Mouse (Mus musculus) spleen, postnatal 36 days (tissue): Measurements from ENCODE around the gene Mybph.

Source experiments
- DNase-seq, 2 experiments: peaks; one replicate each; pipeline ENCODE4 v3.0.0; 2022; ENCODE audit warnings: low spot score in 2 of 2, mixed read lengths in 1 of 2

Mybph gene

DNA sequence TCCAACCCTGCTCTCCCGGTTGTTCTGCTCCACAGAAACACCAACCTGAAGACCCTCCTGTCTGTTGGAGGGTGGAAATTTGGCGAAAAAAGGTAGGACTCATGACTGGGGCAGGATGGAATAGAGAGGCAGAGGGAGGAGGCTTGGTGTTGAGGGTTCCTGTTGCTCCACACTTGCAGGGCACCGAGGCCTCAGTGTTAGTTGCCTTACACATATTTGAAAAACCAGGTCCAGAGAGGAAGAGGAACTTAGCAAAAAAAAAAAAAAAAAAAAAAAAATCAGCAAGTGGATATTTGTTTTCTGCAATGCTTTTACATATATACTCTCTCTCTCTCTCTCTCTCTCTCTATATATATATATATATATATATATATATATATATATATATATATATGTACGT lies 9.2 kb upstream of the Mybph start:
- DNase-seq = no peak

DNA sequence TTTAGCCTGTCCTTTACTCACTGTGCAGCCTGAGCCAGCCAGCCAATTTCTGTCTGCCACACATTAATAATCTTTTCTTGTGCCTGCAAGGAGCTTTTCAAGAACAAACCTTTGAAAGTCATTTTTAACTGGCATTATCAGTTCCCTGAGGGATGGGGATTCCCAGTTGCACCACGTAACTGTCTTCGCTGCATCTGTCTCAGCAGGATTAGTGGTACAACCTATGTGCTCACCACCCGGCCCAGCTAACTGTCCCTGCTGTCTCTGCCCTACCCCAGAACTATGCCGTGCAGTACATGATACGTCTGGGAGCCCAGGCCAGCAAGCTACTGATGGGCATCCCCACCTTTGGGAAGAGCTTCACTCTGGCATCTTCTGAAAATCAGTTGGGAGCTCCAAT lies 5.0 kb upstream of the Mybph start:
- no peak for DNase-seq

DNA sequence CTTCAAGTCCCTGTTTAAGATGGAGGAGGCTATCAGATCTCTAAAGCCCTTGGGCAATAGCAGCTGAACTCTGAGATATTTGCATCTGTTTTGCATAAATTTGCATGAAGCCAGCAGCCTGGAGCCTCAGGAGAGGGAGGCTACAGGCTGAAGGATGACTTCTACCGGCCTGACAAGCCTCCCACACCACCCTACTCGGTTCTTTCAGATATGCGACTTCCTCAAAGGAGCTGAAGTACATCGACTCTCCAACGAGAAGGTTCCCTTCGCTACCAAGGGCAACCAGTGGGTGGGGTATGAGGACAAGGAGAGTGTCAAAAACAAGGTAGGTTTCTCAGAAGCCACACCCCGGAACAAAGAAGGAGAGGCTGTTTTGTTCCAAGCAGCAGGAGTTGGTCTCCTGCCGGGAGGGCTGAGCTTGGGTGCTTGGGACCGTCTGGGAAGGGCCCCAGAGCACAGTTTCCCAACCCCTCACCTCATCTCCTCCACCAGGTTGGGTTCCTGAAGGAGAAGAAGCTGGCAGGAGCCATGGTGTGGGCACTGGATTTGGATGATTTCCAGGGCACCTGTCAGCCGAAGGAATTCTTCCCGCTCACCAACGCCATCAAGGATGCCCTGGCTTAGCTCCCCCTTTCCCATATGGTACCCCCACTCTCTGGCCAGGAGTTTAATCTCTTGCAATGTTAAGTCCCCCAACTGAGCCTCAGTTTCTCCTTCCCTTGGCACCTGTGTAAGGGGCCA lies 4.1 kb upstream of the Mybph start:
- DNase-seq = peak; percentile 11 to 29

DNA sequence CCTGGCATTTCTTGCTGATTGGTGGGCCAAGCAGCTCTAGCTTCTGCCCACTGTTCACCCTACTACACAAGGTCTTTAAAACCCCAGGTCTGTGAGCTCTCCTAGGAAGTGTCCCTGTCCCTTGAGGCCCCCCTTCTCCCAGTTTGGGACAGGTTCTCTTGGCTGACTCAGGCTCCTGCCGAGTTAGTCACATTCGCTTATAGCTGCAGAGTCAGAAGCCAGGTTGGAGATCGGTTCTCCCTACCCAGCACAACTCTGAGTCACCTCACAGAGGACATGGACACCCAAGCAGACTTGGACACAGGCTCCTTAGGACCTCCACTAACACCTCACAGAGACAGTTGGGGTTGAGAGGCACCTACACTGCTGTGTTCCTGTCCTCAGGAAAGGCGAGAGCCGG lies 2.1 kb upstream of the Mybph start:
- DNase-seq = no peak

DNA sequence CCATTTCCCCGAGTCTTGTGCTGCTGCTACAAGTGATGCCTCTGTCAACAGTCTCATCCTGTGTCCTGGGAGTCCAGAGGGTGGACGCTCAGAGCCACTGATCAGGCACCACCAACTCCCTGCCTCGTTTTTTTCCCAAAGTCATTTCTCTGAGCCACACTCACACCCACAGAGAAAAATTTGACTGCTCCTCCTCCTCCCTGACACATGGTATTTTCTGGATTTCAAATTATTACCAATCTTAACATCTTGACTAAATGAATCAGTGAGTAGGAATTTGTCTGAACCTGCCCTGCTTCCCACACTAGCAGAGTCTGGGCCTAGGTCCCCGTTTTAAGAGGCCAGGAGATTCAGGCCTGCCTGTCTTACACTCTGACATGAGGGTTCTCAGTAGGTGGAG lies 1.2 kb upstream of the Mybph start:
- DNase-seq = no peak

DNA sequence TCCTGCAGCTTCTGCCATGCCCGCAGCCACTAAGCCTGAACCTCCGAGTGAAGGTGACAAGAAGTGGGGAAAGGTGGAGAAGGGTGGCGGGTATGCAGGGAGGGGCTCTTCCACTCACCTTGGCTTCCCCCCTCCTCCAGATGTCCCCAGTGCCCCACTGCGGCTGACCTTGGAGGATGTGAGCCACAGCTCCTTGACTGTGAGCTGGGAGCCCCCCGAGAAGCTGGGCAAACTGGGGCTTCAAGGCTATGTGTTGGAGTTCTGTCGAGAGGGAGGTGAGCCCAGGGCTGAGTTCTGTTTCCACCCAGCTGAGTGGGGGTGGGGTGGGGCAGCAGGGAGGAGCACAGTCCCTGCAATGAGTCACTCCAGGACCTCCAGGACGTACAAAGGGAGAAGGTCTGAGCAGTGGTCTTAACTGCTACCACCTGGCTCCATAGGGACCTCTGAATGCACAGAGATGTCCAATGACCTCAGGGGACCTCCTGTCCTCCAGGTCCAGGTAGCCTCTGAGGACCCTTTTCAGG lies 488 bp downstream of the Mybph start:
- no peak for DNase-seq

DNA sequence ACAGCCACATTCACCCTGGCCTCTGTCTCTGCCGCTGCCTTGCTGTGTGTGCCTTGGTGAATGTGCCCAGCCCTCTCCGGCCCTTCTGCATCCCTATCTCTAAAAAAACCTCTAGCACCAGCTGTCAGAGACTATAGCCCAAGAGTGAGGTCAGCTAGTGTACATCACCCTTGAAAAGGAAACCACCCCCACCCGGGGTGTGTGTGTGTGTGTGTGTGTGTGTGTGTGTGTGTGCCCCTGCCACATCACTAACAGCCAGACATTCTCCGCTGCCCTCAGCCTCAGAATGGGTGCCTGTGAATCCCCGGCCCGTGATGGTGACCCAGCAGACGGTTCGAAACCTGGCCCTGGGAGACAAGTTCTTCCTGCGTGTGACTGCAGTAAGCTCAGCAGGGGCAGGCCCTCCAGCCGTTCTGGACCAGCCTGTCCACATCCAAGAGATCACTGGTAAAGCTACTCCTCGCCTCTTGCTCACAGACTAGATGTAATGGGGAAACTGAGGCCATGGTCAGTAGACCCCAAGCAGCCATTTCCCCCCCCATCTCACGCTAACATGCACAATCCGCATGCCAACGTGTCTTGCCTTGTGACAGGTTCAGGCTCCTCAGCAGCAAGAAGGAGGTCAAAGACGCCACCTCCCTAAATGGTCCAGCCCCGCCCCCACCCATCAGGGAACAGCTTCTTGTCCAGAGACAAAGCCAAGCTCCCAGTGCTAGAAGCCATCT lies 1.2 kb downstream of the Mybph start:
- DNase-seq = no peak

DNA sequence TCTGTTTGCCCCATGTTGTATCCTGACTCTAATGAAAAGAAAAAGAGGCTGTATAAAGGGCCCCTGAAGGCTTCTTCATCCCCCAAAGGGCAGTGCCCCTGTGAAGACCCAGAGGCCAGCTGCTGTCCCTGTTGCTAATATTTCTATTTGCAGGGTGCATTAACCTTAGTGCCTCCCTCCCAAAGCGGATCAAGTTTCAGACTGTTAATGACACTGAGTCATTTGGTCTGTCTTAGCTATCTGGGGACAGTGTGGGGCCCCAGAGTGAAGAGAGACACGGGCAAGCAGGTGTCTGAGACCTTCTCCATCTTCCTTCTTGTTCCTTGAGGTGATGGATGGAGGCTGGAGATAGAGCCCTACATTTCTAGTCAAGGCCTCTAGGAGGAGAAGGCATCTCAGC lies 1.9 kb downstream of the Mybph start:
- no peak for DNase-seq

DNA sequence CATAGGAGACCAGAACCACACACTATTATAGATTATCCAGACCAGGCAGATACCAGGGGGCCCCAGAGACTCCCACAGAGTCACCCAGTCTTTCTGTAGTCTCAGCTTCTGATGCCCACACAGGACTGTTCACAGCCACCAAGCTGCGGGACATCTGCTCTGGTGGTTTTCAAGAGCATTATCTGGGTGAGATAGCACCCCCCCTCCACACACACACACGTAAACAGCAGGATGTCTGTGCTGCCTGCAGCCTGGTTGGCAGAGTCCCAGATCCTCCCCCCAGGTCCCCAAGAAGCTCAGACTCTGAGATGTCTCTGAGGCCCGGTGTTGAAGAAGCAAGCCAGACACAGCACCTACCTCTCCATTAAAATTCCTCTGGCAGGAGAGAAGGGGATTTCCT lies 2.3 kb downstream of the Mybph start:
- DNase-seq = no peak

DNA sequence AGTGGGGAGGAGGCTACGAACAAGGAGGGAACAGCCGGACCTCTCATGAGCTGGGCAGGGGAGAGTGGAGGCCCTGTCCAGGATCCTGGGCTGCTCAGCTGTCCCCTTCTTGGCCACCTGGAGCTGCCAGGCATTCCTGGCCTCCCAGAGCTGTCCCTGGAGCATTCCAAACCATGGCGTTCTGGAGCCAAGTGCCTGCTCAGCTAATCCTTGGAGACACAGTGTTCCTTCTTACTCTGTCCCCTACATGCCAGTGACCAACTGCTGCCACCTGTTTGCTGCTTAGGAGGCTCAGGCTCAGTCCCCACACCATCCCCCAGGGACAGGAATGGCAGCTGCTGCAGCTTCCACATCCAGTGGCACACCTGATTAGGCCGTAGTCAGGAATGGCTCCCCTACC lies 2.7 kb downstream of the Mybph start:
- no peak for DNase-seq

DNA sequence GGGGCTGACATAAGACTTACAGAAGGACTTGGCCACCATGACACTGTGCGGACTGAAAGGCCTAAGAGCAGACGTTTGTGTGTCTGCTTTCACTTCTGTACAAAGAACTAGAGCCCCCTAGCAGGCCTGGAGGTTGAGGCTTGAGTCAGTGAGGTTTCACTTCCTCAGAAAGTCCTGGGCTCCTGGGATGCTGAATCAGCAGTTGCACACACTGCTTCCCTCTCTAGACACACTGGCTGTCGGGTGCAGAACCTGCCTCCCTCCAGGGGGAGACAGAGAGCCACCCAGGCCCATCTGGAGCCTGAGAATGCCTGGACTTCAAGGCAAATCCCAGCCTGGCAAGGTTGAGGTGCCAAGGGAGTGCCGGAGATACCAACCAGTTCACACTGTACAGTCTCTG lies 3.1 kb downstream of the Mybph start:
- peak; percentile 86 to 88 for DNase-seq

DNA sequence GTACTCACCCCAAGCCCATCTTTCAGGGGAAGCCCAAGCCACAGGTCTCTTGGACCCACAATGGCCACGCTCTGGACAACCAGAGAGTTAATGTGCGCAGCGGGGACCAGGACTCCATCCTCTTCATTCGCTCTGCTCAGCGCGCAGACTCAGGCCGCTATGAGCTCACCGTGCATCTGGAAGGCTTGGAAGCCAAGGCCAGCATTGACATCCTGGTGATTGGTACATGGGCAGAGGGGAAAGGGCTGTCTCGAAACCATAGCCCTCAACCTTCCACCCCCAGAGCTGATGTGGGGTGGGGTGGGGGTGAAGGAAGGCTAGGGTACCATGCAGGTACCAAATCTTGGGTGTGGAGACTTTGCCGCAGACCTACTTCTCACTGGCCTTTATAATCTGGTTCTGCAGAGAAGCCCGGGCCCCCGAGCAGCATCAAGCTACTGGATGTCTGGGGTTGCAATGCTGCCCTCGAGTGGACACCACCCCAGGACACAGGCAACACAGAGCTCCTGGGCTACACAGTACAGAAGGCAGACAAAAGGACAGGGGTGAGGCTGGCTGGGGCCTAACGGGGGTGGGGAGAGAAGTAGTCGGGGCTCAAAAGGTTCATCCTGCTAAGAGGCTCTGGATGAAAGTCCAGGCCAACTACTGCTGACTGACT lies 4.2 kb downstream of the Mybph start:
- no peak for DNase-seq

DNA sequence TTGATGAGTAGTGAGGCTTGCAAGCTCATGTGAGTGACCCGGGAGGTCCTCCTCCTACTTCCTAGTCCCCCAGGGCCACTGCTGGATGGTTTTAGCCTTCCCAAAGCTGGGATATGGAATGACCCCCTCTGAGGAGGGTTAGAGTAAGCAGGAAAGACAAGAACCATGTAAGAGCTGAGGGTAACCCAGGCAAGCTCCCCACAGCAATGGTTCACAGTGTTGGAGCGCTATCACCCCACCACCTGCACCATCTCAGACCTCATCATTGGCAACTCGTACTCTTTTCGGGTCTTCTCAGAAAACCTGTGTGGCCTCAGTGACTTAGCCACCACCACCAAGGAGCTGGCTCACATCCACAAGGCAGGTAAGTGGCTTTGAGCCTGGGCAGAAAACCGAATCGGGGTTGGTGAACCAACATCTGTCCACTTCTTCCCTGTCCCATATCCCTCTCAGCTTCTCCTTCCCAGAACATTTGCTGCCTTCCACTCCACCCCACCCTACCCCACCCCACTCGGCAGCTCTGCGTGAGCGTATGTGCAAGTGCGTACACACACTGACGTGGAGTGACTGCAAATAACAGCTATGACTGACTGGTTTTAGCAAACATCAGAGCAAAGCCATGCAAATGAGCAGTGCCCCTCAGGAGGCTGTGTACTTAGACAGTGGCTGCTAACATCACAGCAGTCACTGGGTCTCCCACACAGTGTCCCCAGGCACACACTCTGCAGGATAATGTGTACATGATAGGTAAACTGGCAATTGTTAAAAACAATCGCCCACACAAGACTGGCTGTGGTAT lies 5.1 kb downstream of the Mybph start:
- no peak for DNase-seq

DNA sequence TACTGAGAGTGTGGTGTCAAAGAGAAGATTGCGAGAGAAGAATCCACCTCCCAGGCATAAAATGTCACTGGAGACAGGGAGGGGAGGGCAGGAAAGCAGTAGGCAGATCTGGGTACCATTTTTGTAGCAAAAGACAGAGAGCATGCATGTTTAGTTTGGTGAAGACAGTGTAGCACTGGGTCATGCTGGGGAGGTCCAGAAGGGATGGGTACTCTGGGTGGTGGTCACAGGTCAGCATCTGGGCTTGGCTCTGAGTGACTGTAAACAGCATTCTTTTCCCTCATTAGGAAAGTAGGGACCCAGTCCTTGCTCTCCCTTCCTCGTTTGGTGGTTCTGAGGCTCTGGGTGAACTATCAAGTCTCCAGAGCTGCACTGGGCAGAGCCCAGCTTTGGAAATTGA lies 7.2 kb downstream of the Mybph start:
- DNase-seq = no peak

DNA sequence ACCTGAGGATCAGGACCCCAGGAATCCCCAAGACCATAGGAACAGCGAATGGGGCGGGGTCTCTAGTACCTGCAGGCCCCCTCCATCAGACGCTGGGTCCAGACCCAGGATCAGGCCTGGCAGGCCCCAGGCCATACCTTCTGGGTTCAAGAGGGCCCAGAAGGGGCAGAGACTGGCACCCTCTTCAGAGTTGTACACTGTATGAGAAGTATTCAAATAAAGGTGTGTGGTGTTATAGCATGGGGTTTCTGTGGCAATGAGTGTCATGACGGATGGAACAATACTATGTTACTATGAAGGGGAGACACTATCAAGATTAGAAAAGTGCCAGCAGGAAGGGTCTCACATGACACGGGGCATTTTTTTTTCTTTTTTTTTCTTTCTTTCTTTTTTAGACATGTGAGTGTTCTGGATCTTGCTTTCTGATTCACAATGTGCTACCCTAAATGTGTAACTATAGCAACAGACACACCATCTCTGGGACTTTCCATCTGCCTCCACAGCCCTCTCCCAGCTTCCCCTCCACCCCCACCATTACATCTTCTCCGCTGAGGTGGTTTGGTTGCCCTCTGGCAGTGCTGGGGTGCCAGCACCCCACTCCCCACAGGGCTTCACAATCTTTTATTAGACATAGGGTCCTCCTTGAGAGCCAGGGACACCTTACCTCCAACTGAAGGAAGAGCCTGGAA lies 7.9 kb downstream of the Mybph start:
- DNase-seq = no peak

DNA sequence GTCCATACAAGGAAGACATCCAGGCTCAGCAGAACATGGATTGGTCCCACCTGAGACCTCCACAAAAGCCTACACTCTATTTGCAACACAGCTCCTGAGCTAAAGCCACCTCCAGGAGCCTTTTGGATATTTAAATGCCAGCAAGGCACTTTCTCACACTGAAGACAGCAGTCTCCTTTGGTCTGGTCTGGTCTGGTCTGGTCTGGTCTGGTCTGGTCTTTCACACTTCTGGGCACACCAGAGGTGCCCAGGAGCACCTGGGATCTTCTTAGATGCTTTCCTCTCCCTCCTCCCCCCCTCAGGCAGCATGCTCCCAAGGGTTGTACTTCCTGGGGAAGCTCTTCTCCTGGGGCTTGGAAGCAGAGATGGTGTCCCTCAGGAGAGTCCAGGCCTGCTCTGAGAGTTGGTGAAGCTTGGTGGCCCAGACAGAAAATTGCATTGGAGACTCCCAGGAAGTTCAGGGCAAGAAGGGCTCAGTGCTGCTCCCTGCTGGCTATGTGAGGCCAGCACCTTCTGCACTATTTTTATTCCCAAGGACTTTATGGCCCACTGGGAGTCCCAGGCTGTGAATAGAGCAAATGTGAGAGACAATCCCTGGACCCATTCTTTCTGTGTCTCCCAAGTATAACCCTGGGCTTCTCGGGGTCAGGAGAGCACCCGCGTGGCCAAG lies 8.6 kb downstream of the Mybph start:
- peak in 1 of 2 experiments; percentile 8 for DNase-seq

DNA sequence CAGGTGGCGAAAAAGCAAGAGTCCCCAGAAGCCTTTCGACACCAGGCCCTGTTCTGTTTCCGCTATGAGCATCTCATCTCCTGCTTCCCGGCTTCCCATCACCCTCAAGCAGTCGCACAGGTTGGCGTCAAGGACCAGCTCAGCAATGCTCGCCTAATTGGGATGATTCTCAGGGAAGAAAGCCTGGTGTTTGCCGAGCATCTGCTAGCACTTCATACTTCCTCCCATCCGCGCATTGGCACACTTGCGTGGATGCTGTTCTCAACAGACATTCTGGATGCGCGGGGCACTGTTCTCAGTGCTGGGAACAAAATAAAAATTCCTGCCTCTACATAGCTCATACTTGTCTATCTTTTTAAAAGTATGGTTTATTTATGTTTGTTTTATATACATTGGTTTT lies 11.0 kb downstream of the Mybph start:
- DNase-seq = no peak

DNA sequence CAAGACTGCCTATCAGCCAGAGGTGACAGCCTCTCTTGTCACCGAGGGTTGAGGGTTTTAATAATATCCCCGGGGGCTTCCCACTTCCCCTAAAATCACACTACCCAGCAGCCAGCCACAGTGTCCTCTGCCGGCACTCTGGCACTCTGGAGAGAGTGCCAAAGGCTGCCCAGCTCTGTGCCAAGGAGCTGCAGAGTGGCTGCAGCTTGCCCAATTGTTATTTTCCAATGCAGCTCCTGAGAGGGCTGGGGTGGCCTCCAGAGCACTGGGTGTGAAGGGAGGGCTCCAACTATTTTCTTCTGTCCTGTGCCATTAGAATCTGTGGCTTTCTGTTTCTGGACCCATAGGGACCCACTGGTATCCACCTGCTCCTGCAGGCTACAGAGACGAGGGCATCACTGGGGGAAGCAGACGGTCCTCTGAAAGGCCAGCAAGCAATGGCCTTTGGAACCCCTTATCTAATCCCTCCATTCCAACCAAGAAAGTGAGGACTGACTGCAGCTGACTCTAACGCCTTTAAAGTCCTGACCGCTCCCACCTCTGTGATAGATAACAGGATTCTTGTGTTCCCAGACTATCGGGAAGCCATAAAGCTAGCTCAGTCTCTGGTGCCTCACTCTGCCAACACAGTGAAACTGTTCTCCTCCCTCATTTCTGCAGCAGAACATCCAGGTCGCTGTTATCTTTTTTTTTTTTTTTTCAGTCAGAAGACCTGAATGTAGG lies 12.2 kb downstream of the Mybph start:
- DNase-seq = no peak

DNA sequence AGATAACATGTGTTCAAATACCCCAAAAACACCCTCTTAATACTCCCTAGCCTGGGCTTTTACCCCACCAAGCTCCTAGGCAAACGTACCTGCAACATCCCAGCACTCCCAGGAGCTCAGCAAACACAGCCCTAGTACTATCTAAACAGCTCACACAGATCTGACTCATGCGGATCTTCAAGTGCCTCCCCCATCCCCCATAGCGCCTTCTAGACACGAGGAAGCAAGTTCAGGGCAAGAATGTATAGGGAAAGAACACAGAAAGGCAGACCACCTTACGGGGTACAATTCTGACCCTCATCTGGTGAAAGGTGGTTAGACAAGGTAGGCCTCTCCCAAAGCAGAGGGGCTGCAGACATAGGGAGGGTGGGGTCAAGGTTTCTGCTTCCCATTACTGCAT lies 12.8 kb downstream of the Mybph start:
- DNase-seq = no peak

DNA sequence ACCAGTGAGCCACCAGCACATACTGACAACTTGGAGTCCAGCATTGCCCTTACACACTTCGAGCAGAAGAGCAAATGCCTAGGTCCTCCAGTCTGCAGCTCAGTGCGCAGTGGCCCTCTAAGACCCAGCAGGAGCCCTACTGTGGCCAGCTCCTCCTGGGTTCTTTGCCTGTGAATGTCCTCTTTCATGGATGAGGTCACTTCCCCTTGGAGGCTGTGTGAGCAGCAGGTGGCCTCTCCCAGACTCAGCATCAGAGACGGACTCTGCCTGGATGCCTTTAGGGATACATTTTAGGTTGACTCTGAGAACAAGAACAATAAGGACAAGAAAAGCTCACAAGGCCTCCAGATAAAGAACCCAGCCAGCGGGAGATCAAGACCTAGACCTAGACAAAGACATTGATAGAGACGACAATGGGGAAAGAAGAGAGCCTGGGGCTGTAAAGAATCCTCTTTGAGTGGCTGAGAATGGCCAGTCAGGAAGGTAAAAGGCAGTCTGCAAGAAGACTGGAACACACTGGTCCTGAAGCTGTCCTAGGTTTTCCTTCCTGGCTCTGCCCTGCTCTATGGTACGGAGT lies 17.0 kb downstream of the Mybph start:
- DNase-seq = no peak
